Mouse (Mus musculus) heart, postnatal 0 days (tissue): Measurements from ENCODE around the gene Vps8.

Source experiments
- CTCF ChIP-seq: IDR thresholded peaks from 2 replicates; pipeline ENCODE4 v1.5.1; 2016; ENCODE audit warnings: antibody characterized with exemption, control low read depth, low read depth
- EP300 ChIP-seq: IDR thresholded peaks from 2 replicates; pipeline ENCODE4 v1.6.1; 2016; ENCODE audit warnings: antibody characterized with exemption, low read depth

- no peak for TF ChIP-seq CTCF
- no peak for TF ChIP-seq EP300
Measured at GRCm38 (mm10) chr16:21457639-21458369, 34.9 kb downstream of the Vps8 start.
